Mouse (Mus musculus) olfactory bulb, adult 2 months (tissue): ENCODE results near the gene Crybb1.

Experiments
- CTCF ChIP-seq: fragments of 200-500 bp; IDR thresholded peaks from 2 replicates; pipeline ENCODE4 v1.5.1; 2012; ENCODE audit warnings: low read depth, mild to moderate bottlenecking, low read length, moderate library complexity; ENCODE audit not compliant: insufficient read depth
- POLR2A ChIP-seq: fragments of 200-500 bp; IDR thresholded peaks from 2 replicates; pipeline ENCODE4 v1.6.1; 2012; ENCODE audit warnings: mild to moderate bottlenecking, low read depth, low read length, moderate library complexity; ENCODE audit not compliant: insufficient read depth

DNA sequence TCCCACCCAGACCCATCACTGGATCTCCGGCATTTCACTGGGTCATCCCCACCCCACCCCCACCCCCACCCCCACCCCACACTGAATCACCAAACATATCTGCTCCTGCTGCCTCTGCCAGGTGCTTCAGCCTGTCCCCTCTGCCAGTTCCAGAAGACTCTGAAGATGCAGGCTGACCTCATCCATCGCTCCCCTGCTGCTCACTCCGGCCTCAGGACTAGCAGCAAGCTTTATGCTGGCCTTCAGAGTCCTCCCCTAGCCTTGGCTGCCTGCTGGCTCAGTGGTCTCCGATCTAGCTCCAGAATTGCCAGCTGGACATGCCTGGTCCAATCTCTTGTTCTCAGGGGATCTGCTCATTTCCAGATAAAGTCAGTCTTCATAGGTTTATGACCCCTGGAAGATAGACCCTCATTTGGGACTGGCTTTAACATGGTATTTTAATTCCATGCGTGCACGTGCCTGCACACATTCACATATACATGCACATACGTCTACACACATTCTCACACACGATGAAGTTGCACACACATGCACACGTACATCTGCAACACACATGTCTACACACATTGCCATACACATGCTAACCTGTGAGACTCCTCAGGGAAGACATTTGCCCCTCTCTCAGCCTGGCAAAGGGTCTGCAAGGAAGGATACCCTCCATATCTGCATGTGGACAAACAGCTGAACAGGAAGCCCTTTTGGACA is 17.6 kb upstream of the Crybb1 start:
- no peak for TF ChIP-seq CTCF
- TF ChIP-seq POLR2A: no peak
